Mouse (Mus musculus) MEL (cell line): ENCODE results near the gene Nkx1-2. TPM values are rescaled to one million over a fixed set of nuclear protein-coding genes. Genes with fewer than 3 reads are reported as not detected.

Experiments used
- DNase-seq: peaks from one replicate; pipeline ENCODE4 v3.0.0; 2011; ENCODE audit warnings: low read depth, low spot score
- H3K27ac ChIP-seq: 2 replicates; pipeline ENCODE4 v1.5.1; 2012; ENCODE audit warnings: low read depth, mild to moderate bottlenecking, control low read depth, low read length, moderate library complexity; ENCODE audit not compliant: control insufficient read depth
- H3K27me3 ChIP-seq, 2 experiments: fragments of 150-350 bp in 1 of 2; sonication (generic) in 1 of 2; 2 replicates each; pipeline ENCODE4 v1.6.1; 2012; ENCODE audit warnings: low read length in 2 of 2, mild to moderate bottlenecking in 2 of 2, improper control_type of control experiment in 1 of 2, moderate library complexity in 1 of 2; ENCODE audit not compliant: insufficient read depth in 2 of 2, control insufficient read depth in 1 of 2
- H3K36me3 ChIP-seq, 2 experiments: 2 replicates each; pipeline ENCODE4 v1.6.1; 2012 to 2014; ENCODE audit warnings: low read length in 2 of 2, improper control_type of control experiment in 1 of 2, inconsistent platforms in 1 of 2, mild to moderate bottlenecking in 1 of 2; ENCODE audit not compliant: insufficient read depth in 2 of 2, control insufficient read depth in 1 of 2
- H3K4me1 ChIP-seq, 2 experiments: fragments of 150-350 bp in 1 of 2; sonication (generic) in 1 of 2; 2 replicates each; pipeline ENCODE4 v1.6.1; 2012; ENCODE audit warnings: low read length in 2 of 2, improper control_type of control experiment in 1 of 2, mild to moderate bottlenecking in 1 of 2; ENCODE audit not compliant: insufficient read depth in 2 of 2, control insufficient read depth in 1 of 2
- H3K4me3 ChIP-seq, 2 experiments: fragments of 150-350 bp in 1 of 2; sonication (generic) in 1 of 2; 2 replicates each; pipeline ENCODE4 v1.5.1; 2012; ENCODE audit warnings: low read depth in 2 of 2, low read length in 2 of 2, mild to moderate bottlenecking in 2 of 2, moderate library complexity in 2 of 2, control low read depth in 1 of 2, improper control_type of control experiment in 1 of 2; ENCODE audit not compliant: control insufficient read depth in 1 of 2, insufficient read depth in 1 of 2
- H3K79me2 ChIP-seq: 2 replicates; pipeline ENCODE4 v1.6.1; 2012; ENCODE audit warnings: mild to moderate bottlenecking, low read length, moderate library complexity; ENCODE audit not compliant: control insufficient read depth, poor library complexity, insufficient read depth
- H3K9ac ChIP-seq: 2 replicates; pipeline ENCODE4 v1.6.1; 2012; ENCODE audit warnings: low read depth, mild to moderate bottlenecking, control low read depth, low read length, moderate library complexity; ENCODE audit not compliant: control insufficient read depth, poor library complexity, severe bottlenecking
- H3K9me3 ChIP-seq: fragments of 150-350 bp; sonication (generic); replicated peaks from 2 replicates; pipeline ENCODE4 v1.6.1; 2012; ENCODE audit warnings: mild to moderate bottlenecking, low read length, improper control_type of control experiment, moderate library complexity; ENCODE audit not compliant: insufficient read depth
- BHLHE40 ChIP-seq: IDR thresholded peaks from 2 replicates; pipeline ENCODE4 v1.6.1; 2012; ENCODE audit warnings: low read depth, mild to moderate bottlenecking, inconsistent platforms, low read length, improper control_type of control experiment, borderline replicate concordance
- CHD1 ChIP-seq: IDR thresholded peaks from 2 replicates; pipeline ENCODE4 v1.6.1; 2012; ENCODE audit warnings: low read depth, mild to moderate bottlenecking, inconsistent platforms, low read length, improper control_type of control experiment
- CHD2 ChIP-seq: IDR thresholded peaks from 2 replicates; pipeline ENCODE4 v1.6.1; 2011; ENCODE audit warnings: low read length, improper control_type of control experiment
- CTCF ChIP-seq, 3 experiments: IDR thresholded peaks in 2 of 3; conservative IDR thresholded peaks in 1 of 3; 2 replicates each; pipeline ENCODE4 v1.5.1; 2011 to 2012; ENCODE audit warnings: low read length in 3 of 3, low read depth in 2 of 3, mild to moderate bottlenecking in 2 of 3, improper control_type of control experiment in 1 of 3, inconsistent platforms in 1 of 3, mixed read lengths in 1 of 3, moderate library complexity in 1 of 3; ENCODE audit not compliant: control insufficient read depth in 1 of 3, insufficient read depth in 1 of 3, poor library complexity in 1 of 3, severe bottlenecking in 1 of 3
- E2F4 ChIP-seq: IDR thresholded peaks from 2 replicates; pipeline ENCODE4 v1.6.1; 2011; ENCODE audit warnings: low read depth, low read length, improper control_type of control experiment, borderline replicate concordance
- ELF1 ChIP-seq: IDR thresholded peaks from 2 replicates; pipeline ENCODE4 v1.6.1; 2014; ENCODE audit warnings: low read depth, mild to moderate bottlenecking, inconsistent platforms, low read length, improper control_type of control experiment, moderate library complexity
- EP300 ChIP-seq, 2 experiments: IDR thresholded peaks; 2 replicates each; pipeline ENCODE4 v1.6.1; 2011; ENCODE audit warnings: improper control_type of control experiment in 2 of 2, low read length in 2 of 2, low read depth in 1 of 2, mild to moderate bottlenecking in 1 of 2
- ETS1 ChIP-seq: IDR thresholded peaks from 2 replicates; pipeline ENCODE4 v1.6.1; 2012; ENCODE audit warnings: low read depth, mild to moderate bottlenecking, inconsistent platforms, low read length, improper control_type of control experiment, moderate library complexity
- HCFC1 ChIP-seq: IDR thresholded peaks from 2 replicates; pipeline ENCODE4 v1.6.1; 2012; ENCODE audit warnings: low read depth, mild to moderate bottlenecking, inconsistent platforms, low read length, improper control_type of control experiment, moderate library complexity
- KAT2A ChIP-seq: conservative IDR thresholded peaks from 2 replicates; pipeline ENCODE4 v1.6.1; 2012; ENCODE audit warnings: low read depth, low read length, improper control_type of control experiment, inconsistent platforms
- MAX ChIP-seq: IDR thresholded peaks from 2 replicates; pipeline ENCODE4 v1.6.1; 2011; ENCODE audit warnings: low read length, improper control_type of control experiment
- MAZ ChIP-seq: IDR thresholded peaks from 2 replicates; pipeline ENCODE4 v1.6.1; 2012; ENCODE audit warnings: low read depth, mild to moderate bottlenecking, inconsistent platforms, low read length, improper control_type of control experiment
- MEF2A ChIP-seq: IDR thresholded peaks from 2 replicates; pipeline ENCODE4 v1.6.1; 2014; ENCODE audit warnings: low read depth, mild to moderate bottlenecking, inconsistent platforms, low read length, improper control_type of control experiment; ENCODE audit not compliant: poor library complexity, insufficient replicate concordance, severe bottlenecking; ENCODE audit errors: extremely low read depth
- MXI1 ChIP-seq: IDR thresholded peaks from 2 replicates; pipeline ENCODE4 v1.6.1; 2011; ENCODE audit warnings: mild to moderate bottlenecking, low read depth, low read length, improper control_type of control experiment
- MYB ChIP-seq: IDR thresholded peaks from 2 replicates; pipeline ENCODE4 v1.6.1; 2011; ENCODE audit warnings: mild to moderate bottlenecking, low read depth, low read length, improper control_type of control experiment
- POLR2A ChIP-seq, 2 experiments: IDR thresholded peaks; 2 replicates each; pipeline ENCODE4 v1.6.1; 2011 to 2012; ENCODE audit warnings: low read length in 2 of 2, mild to moderate bottlenecking in 2 of 2, control low read depth in 1 of 2, improper control_type of control experiment in 1 of 2, low read depth in 1 of 2, moderate library complexity in 1 of 2; ENCODE audit not compliant: control insufficient read depth in 1 of 2, insufficient read depth in 1 of 2, poor library complexity in 1 of 2
- POLR2AphosphoS2 ChIP-seq: IDR thresholded peaks from 2 replicates; pipeline ENCODE4 v1.6.1; 2011; ENCODE audit warnings: low read length, improper control_type of control experiment
- POLR2AphosphoS5 ChIP-seq: IDR thresholded peaks from 2 replicates; pipeline ENCODE4 v1.6.1; 2012; ENCODE audit warnings: low read depth, borderline replicate concordance, mild to moderate bottlenecking, inconsistent platforms, low read length, moderate library complexity, mixed read lengths
- RCOR1 ChIP-seq: IDR thresholded peaks from 2 replicates; pipeline ENCODE4 v1.6.1; 2012; ENCODE audit warnings: low read depth, mild to moderate bottlenecking, inconsistent platforms, low read length, improper control_type of control experiment
- SMC3 ChIP-seq: IDR thresholded peaks from 2 replicates; pipeline ENCODE4 v1.6.1; 2011; ENCODE audit warnings: low read depth, low read length, improper control_type of control experiment
- TAL1 ChIP-seq: IDR thresholded peaks from 2 replicates; pipeline ENCODE4 v1.6.1; 2012; ENCODE audit warnings: mild to moderate bottlenecking, inconsistent platforms, low read length, moderate library complexity, mixed read lengths
- TBP ChIP-seq: IDR thresholded peaks from 2 replicates; pipeline ENCODE4 v1.8.0; 2011; ENCODE audit warnings: low read depth, low read length, improper control_type of control experiment
- TCF12 ChIP-seq: IDR thresholded peaks from 2 replicates; pipeline ENCODE4 v1.6.1; 2014; ENCODE audit warnings: low read depth, mild to moderate bottlenecking, inconsistent platforms, low read length, improper control_type of control experiment, moderate library complexity
- UBTF ChIP-seq: IDR thresholded peaks from 2 replicates; pipeline ENCODE4 v1.6.1; 2012; ENCODE audit warnings: low read depth, mild to moderate bottlenecking, inconsistent platforms, low read length, improper control_type of control experiment, moderate library complexity, borderline replicate concordance; ENCODE audit not compliant: insufficient read depth
- USF1 ChIP-seq: IDR thresholded peaks from 2 replicates; pipeline ENCODE4 v1.6.1; 2014; ENCODE audit warnings: low read depth, mild to moderate bottlenecking, inconsistent platforms, low read length, improper control_type of control experiment, moderate library complexity
- ZC3H11A ChIP-seq: IDR thresholded peaks from 2 replicates; pipeline ENCODE4 v1.6.1; 2012; ENCODE audit warnings: low read depth, mild to moderate bottlenecking, inconsistent platforms, low read length, improper control_type of control experiment
- ZKSCAN1 ChIP-seq: IDR thresholded peaks from 2 replicates; pipeline ENCODE4 v1.6.1; 2012; ENCODE audit warnings: low read depth, mild to moderate bottlenecking, inconsistent platforms, low read length, improper control_type of control experiment, moderate library complexity
- ZNF384 ChIP-seq: IDR thresholded peaks from 2 replicates; pipeline ENCODE4 v1.6.1; 2012; ENCODE audit warnings: low read depth, mild to moderate bottlenecking, inconsistent platforms, low read length, improper control_type of control experiment
- polyA plus RNA-seq, 2 experiments: library from polyadenylated mRNA; stranded (reverse) in 1 of 2; unstranded in 1 of 2; fragments of >175 nt in 1 of 2; fragments of >200 nt in 1 of 2; gene quantifications; 2 replicates each; pipeline versions ENCODE4 v1.2.1 to v1.2.4; 2012; ENCODE audit warnings: low replicate concordance in 2 of 2, low read depth in 1 of 2; ENCODE audit not compliant: insufficient read length in 2 of 2, insufficient read depth in 1 of 2, missing spikeins in 1 of 2
- total RNA-seq: library from RNA; depleted of rRNA; stranded (reverse); fragments of 300-350 nt; gene quantifications from 2 replicates; pipeline ENCODE4 v1.2.3, GENCODE M21; 2012

Gene Nkx1-2
- total and polyA plus RNA-seq, 3 experiments = 2.4 to 2.8 TPM; not detected in 1

DNA sequence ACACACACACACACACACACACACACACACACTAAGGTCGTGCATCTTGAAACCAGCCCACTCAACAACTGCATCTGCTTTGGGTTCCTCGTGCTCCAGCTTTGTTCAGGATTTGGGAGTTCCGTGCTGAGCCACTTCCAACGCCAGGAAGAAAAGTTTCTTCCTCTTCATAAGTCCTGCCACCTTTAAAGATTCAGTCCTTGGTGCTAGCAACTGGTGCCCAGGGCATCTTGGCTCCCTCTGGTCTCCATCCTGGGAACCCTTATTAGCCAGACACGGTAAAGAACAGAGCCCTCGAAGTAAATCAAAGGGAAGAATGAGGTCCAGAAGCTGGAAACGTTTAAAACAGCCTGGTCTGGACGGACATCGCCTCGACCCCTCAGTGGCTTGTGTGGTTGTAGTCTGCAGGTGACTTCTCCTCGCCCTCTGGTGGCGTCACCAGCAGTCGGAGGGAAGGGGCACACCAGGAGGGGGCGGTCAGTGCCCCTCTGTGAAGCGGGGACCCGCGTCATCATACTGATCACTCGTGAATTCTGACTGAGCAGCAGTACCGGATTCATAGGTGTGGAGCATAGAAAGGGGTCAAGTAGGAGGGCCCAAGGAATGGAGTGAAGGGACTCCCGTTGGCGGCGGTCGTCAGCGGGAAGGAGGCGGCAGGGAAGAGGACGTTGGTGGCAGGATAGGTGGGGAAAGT is 2.7 kb downstream of the Nkx1-2 start:
- H3K27ac ChIP-seq = peak overlapping the region; percentile 93
- H3K9me3 ChIP-seq = no peaks in the 10 kb centered on the region
- H3K4me3 ChIP-seq = peak overlapping the region; percentile 73 to 81
- H3K27me3 ChIP-seq = peaks cover 0 to 2% of the 10 kb centered on the region in 2 experiments; a peak in 1 of 4 replicates
- peak; percentile 71 for DNase-seq
- TF ChIP-seq EP300 (IDR thresholded peaks at IDR 0.05; ENCODE audit: low read depth in 1 of 2, low read length in 2 of 2) = peak in 1 of 2 experiments; percentile 42; a peak in 2 of 4 replicates
- TF ChIP-seq MYB = no peak
- no peak for TF ChIP-seq TAL1
- 0 out of 2 replicates have a peak, but pooled peaks have one; percentile 20 for TF ChIP-seq UBTF
- TF ChIP-seq CHD1 = 0 out of 2 replicates have a peak, but pooled peaks have one; percentile 39
- TF ChIP-seq SMC3 = 0 out of 2 replicates have a peak, but pooled peaks have one; percentile 7
- peak; percentile 23 to 38; a peak in 1 of 4 replicates for TF ChIP-seq POLR2A (IDR thresholded peaks at IDR 0.05; ENCODE audit: control insufficient read depth in 1 of 2, insufficient read depth in 1 of 2, low read depth in 1 of 2, low read length in 2 of 2, poor library complexity in 1 of 2)
- TF ChIP-seq RCOR1 = no peak
- TF ChIP-seq MAZ = 0 out of 2 replicates have a peak, but pooled peaks have one; percentile 47
- no peak for TF ChIP-seq MEF2A
- peak; percentile 13 to 48 (median 33); a peak in 4 of 6 replicates for TF ChIP-seq CTCF (IDR thresholded peaks at IDR 0.05 in 2 of 3, conservative IDR thresholded peaks at IDR 0.05 in 1 of 3; ENCODE audit: control insufficient read depth in 1 of 3, insufficient read depth in 1 of 3, low read depth in 2 of 3, low read length in 3 of 3, poor library complexity in 1 of 3, severe bottlenecking in 1 of 3)
- no peak for TF ChIP-seq ZNF384
- no peak for TF ChIP-seq ZKSCAN1
- peak overlapping the region; percentile 77 for H3K9ac ChIP-seq
- H3K4me1 ChIP-seq = peaks cover 28 to 43% of the 10 kb centered on the region in 2 experiments
- peaks cover 0 to 36% of the 10 kb centered on the region in 2 experiments; a peak in 2 of 4 replicates for H3K36me3 ChIP-seq
- H3K79me2 ChIP-seq = peaks cover 4% of the 10 kb centered on the region

DNA sequence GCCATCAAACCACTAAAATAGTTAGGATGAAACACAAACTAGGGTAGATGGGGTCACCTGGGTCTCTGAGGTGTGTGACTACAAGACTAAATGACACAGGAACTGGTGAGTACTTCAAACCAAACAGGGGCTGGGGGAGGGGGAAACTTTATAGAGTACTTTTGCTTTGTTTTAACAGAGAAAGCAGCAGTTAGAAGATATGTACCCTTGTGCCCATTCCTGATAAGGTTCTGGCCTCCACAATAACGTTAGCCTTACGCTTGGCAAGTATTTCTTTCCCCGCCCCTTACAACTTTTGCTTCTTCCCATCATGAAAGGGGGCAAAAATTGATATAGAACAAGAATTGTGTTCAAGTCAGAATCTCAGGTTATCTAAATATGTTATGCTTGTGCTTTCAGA is 3.6 kb downstream of the Nkx1-2 start:
- peaks cover 28 to 43% of the 10 kb centered on the region in 2 experiments for H3K4me1 ChIP-seq
- peak overlapping the region; percentile 93 for H3K27ac ChIP-seq
- peaks cover 0 to 2% of the 10 kb centered on the region in 2 experiments; a peak in 1 of 4 replicates for H3K27me3 ChIP-seq
- H3K9ac ChIP-seq = peak overlapping the region; percentile 77
- peaks cover 4% of the 10 kb centered on the region for H3K79me2 ChIP-seq
- H3K9me3 ChIP-seq = no peaks in the 10 kb centered on the region
- H3K4me3 ChIP-seq = peak overlapping the region; percentile 73 to 81
- DNase-seq = peak; percentile 89
- H3K36me3 ChIP-seq = peaks cover 0 to 36% of the 10 kb centered on the region in 2 experiments; a peak in 2 of 4 replicates
- peak; percentile 96 for TF ChIP-seq ETS1
- peak; percentile 88 for TF ChIP-seq RCOR1
- peak; percentile 74 for TF ChIP-seq BHLHE40
- TF ChIP-seq MYB = peak; percentile 98
- TF ChIP-seq ZNF384 = no peak
- TF ChIP-seq POLR2AphosphoS2 = no peak; the same call in 1 of the 2 replicates
- no peak for TF ChIP-seq E2F4
- TF ChIP-seq MAX = 0 out of 2 replicates have a peak, but pooled peaks have one; percentile 42
- TF ChIP-seq MXI1 = no peak
- TF ChIP-seq MAZ = peak; percentile 86
- TF ChIP-seq ZKSCAN1 = no peak
- TF ChIP-seq KAT2A = no peak
- 0 out of 2 replicates have a peak, but pooled peaks have one; percentile 20 for TF ChIP-seq HCFC1
- TF ChIP-seq TBP = peak; percentile 62; the same call in 1 of the 2 replicates
- peak; percentile 96 to 99 for TF ChIP-seq EP300 (IDR thresholded peaks at IDR 0.05; ENCODE audit: low read depth in 1 of 2, low read length in 2 of 2)
- peak; percentile 75 for TF ChIP-seq CHD2
- TF ChIP-seq USF1 = no peak
- TF ChIP-seq POLR2AphosphoS5 = no peak
- TF ChIP-seq MEF2A = no peak
- TF ChIP-seq TCF12 = peak; percentile 97
- peak; percentile 46; the same call in 1 of the 2 replicates for TF ChIP-seq ELF1
- no peak for TF ChIP-seq ZC3H11A
